Mouse (Mus musculus): ENCODE results near the gene Atp5e. TPM values are rescaled to one million over a fixed set of nuclear protein-coding genes. Genes with fewer than 3 reads are reported as not detected.

Atp5e gene
- polyA plus RNA-seq, 2 experiments: 431 to 889 TPM

- H3K36me3 ChIP-seq (ENCODE audit: control insufficient read depth, insufficient read depth, low read length): no peaks in the 10 kb centered on the region
- TF ChIP-seq POLR2A (IDR thresholded peaks at IDR 0.05; ENCODE audit: borderline replicate concordance, extremely low read depth, insufficient read depth, insufficient read length): no peak
- no peak overlapping the region for H3K9ac ChIP-seq (ENCODE audit: low read depth, low read length, severe bottlenecking)
- H3K27me3 ChIP-seq (ENCODE audit: control insufficient read depth, insufficient read depth, low read length): no peaks in the 10 kb centered on the region
- DNase-seq (ENCODE audit: low spot score) (no peak), ATAC-seq (ENCODE audit: low FRiP score, low read depth) (no peak)
- H3K4me1 ChIP-seq (ENCODE audit: control insufficient read depth, insufficient read depth, low read length): no peaks in the 10 kb centered on the region; the same call in 1 of the 2 replicates
- WGBS: 82% methylated on average over 4 of the region's 4 CpGs
- H3K4me2 ChIP-seq (replicated peaks; ENCODE audit: low read depth, low read length, severe bottlenecking): no peak overlapping the region
- H3K9me3 ChIP-seq (ENCODE audit: control insufficient read depth, low read length): no peaks in the 10 kb centered on the region
- H3K27ac ChIP-seq (replicated peaks; ENCODE audit: low read depth, low read length): no peak overlapping the region
- no peak overlapping the region for H3K4me3 ChIP-seq (replicated peaks; ENCODE audit: low read length)
Observed at GRCm38 (mm10) chr2:174448405-174448804, 15.5 kb downstream of the Atp5e start.

- ATAC-seq (ENCODE audit: low FRiP score, low read depth) (peak; percentile 47), DNase-seq (ENCODE audit: low spot score) (no peak)
- Histone ChIP-seq H3K36me3 (ENCODE audit: control insufficient read depth, insufficient read depth, low read length) (no peaks in the 10 kb centered on the region), H3K27me3 (ENCODE audit: control insufficient read depth, insufficient read depth, low read length) (no peaks in the 10 kb centered on the region), H3K9ac (ENCODE audit: low read depth, low read length, severe bottlenecking) (no peak overlapping the region), H3K4me1 (ENCODE audit: control insufficient read depth, insufficient read depth, low read length) (peaks cover 8% of the 10 kb centered on the region), H3K4me2 (replicated peaks; ENCODE audit: low read depth, low read length, severe bottlenecking) (no peak overlapping the region), H3K4me3 (replicated peaks; ENCODE audit: low read length) (no peak overlapping the region), H3K27ac (replicated peaks; ENCODE audit: low read depth, low read length) (no peak overlapping the region), H3K9me3 (ENCODE audit: control insufficient read depth, low read length) (no peaks in the 10 kb centered on the region)
- no peak for TF ChIP-seq POLR2A (IDR thresholded peaks at IDR 0.05; ENCODE audit: borderline replicate concordance, extremely low read depth, insufficient read depth, insufficient read length)
- WGBS: 47% methylated on average over 8 of the region's 8 CpGs
Observed at GRCm38 (mm10) chr2:174446905-174447304, 17.0 kb downstream of the Atp5e start.

GRCm38 (mm10) chr2:174446492-174446891 is 17.4 kb downstream of the Atp5e start:
- H3K4me1 ChIP-seq (ENCODE audit: control insufficient read depth, insufficient read depth, low read length): peaks cover 8% of the 10 kb centered on the region
- TF ChIP-seq POLR2A (IDR thresholded peaks at IDR 0.05; ENCODE audit: borderline replicate concordance, extremely low read depth, insufficient read depth, insufficient read length): no peak
- H3K27ac ChIP-seq (replicated peaks; ENCODE audit: low read depth, low read length): no peak overlapping the region
- no peaks in the 10 kb centered on the region for H3K27me3 ChIP-seq (ENCODE audit: control insufficient read depth, insufficient read depth, low read length)
- 41% methylated on average over 7 of the region's 7 CpGs for WGBS
- no peak overlapping the region for H3K9ac ChIP-seq (ENCODE audit: low read depth, low read length, severe bottlenecking)
- DNase-seq (ENCODE audit: low spot score) (no peak), ATAC-seq (ENCODE audit: low FRiP score, low read depth) (peak; percentile 42)
- no peaks in the 10 kb centered on the region for H3K36me3 ChIP-seq (ENCODE audit: control insufficient read depth, insufficient read depth, low read length)
- no peak overlapping the region for H3K4me2 ChIP-seq (replicated peaks; ENCODE audit: low read depth, low read length, severe bottlenecking)
- H3K9me3 ChIP-seq (ENCODE audit: control insufficient read depth, low read length): no peaks in the 10 kb centered on the region
- H3K4me3 ChIP-seq (replicated peaks; ENCODE audit: low read length): no peak overlapping the region

- H3K27me3 ChIP-seq (ENCODE audit: control insufficient read depth, insufficient read depth, low read length): no peaks in the 10 kb centered on the region
- H3K4me1 ChIP-seq (ENCODE audit: control insufficient read depth, insufficient read depth, low read length): peaks cover 8% of the 10 kb centered on the region
- DNase-seq (ENCODE audit: low spot score): no peak
- no peak for TF ChIP-seq POLR2A (IDR thresholded peaks at IDR 0.05; ENCODE audit: borderline replicate concordance, extremely low read depth, insufficient read depth, insufficient read length)
- no peak overlapping the region for H3K27ac ChIP-seq (replicated peaks; ENCODE audit: low read depth, low read length)
- no peaks in the 10 kb centered on the region for H3K36me3 ChIP-seq (ENCODE audit: control insufficient read depth, insufficient read depth, low read length)
- 78% methylated on average over 6 of the region's 6 CpGs for WGBS
- ATAC-seq (ENCODE audit: low FRiP score, low read depth): no peak
- no peak overlapping the region for H3K4me2 ChIP-seq (replicated peaks; ENCODE audit: low read depth, low read length, severe bottlenecking)
- no peak overlapping the region for H3K9ac ChIP-seq (ENCODE audit: low read depth, low read length, severe bottlenecking)
- no peaks in the 10 kb centered on the region for H3K9me3 ChIP-seq (ENCODE audit: control insufficient read depth, low read length)
- H3K4me3 ChIP-seq (replicated peaks; ENCODE audit: low read length): no peak overlapping the region
Observed at GRCm38 (mm10) chr2:174445018-174445417, 18.9 kb downstream of the Atp5e start.

- DNase-seq (ENCODE audit: low spot score): no peak
- Histone ChIP-seq H3K27ac (replicated peaks; ENCODE audit: low read depth, low read length) (no peak overlapping the region), H3K36me3 (ENCODE audit: control insufficient read depth, insufficient read depth, low read length) (no peaks in the 10 kb centered on the region), H3K9me3 (ENCODE audit: control insufficient read depth, low read length) (no peaks in the 10 kb centered on the region), H3K27me3 (ENCODE audit: control insufficient read depth, insufficient read depth, low read length) (no peaks in the 10 kb centered on the region), H3K4me2 (replicated peaks; ENCODE audit: low read depth, low read length, severe bottlenecking) (no peak overlapping the region), H3K4me3 (replicated peaks; ENCODE audit: low read length) (no peak overlapping the region), H3K9ac (ENCODE audit: low read depth, low read length, severe bottlenecking) (no peak overlapping the region), H3K4me1 (ENCODE audit: control insufficient read depth, insufficient read depth, low read length) (peaks cover 8% of the 10 kb centered on the region)
- WGBS: 98% methylated on average over 7 of the region's 7 CpGs
- no peak for TF ChIP-seq POLR2A (IDR thresholded peaks at IDR 0.05; ENCODE audit: borderline replicate concordance, extremely low read depth, insufficient read depth, insufficient read length)
- ATAC-seq (ENCODE audit: low FRiP score, low read depth): no peak
Observed at GRCm38 (mm10) chr2:174444359-174444758, 19.5 kb downstream of the Atp5e start.

- no peaks in the 10 kb centered on the region for H3K27me3 ChIP-seq (ENCODE audit: control insufficient read depth, insufficient read depth, low read length)
- no peak for DNase-seq (ENCODE audit: low spot score)
- ATAC-seq (ENCODE audit: low FRiP score, low read depth): no peak
- H3K4me1 ChIP-seq (ENCODE audit: control insufficient read depth, insufficient read depth, low read length): peaks cover 19% of the 10 kb centered on the region
- H3K9me3 ChIP-seq (ENCODE audit: control insufficient read depth, low read length): no peaks in the 10 kb centered on the region
- 40% methylated on average over 2 of the region's 2 CpGs for WGBS
- no peak overlapping the region for H3K4me3 ChIP-seq (replicated peaks; ENCODE audit: low read length)
- no peak overlapping the region for H3K4me2 ChIP-seq (replicated peaks; ENCODE audit: low read depth, low read length, severe bottlenecking)
- no peak overlapping the region for H3K9ac ChIP-seq (ENCODE audit: low read depth, low read length, severe bottlenecking)
- H3K36me3 ChIP-seq (ENCODE audit: control insufficient read depth, insufficient read depth, low read length): no peaks in the 10 kb centered on the region
- H3K27ac ChIP-seq (replicated peaks; ENCODE audit: low read depth, low read length): no peak overlapping the region
- no peak for TF ChIP-seq POLR2A (IDR thresholded peaks at IDR 0.05; ENCODE audit: borderline replicate concordance, extremely low read depth, insufficient read depth, insufficient read length)
Observed at GRCm38 (mm10) chr2:174443046-174443445, 20.9 kb downstream of the Atp5e start.

Measured in limb, embryonic 14.5 days (tissue).